Mouse (Mus musculus) brown adipose tissue, adult 24 weeks (tissue): ENCODE data around the gene Fip1l1. TPM values are rescaled to one million over a fixed set of nuclear protein-coding genes. Genes with fewer than 3 reads are reported as not detected.

Experiments
- H3K27ac ChIP-seq: fragments of 200-500 bp; replicated peaks from 2 replicates; pipeline ENCODE4 v1.5.1; 2012; ENCODE audit warnings: low read depth, mild to moderate bottlenecking, low read length
- H3K4me1 ChIP-seq: fragments of 200-500 bp; 2 replicates; pipeline ENCODE4 v1.6.1; 2012; ENCODE audit warnings: low read length, mixed read lengths; ENCODE audit not compliant: control insufficient read depth, insufficient read depth, insufficient read length
- H3K4me3 ChIP-seq: fragments of 200-500 bp; 2 replicates; pipeline ENCODE4 v1.5.1; 2012; ENCODE audit warnings: low read depth, mild to moderate bottlenecking, low read length, moderate library complexity; ENCODE audit not compliant: insufficient read depth
- polyA plus RNA-seq: library from polyadenylated mRNA; stranded (reverse); fragments of >200 nt; gene quantifications from 2 replicates; pipeline ENCODE4 v1.2.4, GENCODE M21; 2012; ENCODE audit not compliant: missing spikeins, insufficient read depth, insufficient read length

The Fip1l1 gene
- polyA plus RNA-seq, 1 experiment, result 23.8 TPM

DNA sequence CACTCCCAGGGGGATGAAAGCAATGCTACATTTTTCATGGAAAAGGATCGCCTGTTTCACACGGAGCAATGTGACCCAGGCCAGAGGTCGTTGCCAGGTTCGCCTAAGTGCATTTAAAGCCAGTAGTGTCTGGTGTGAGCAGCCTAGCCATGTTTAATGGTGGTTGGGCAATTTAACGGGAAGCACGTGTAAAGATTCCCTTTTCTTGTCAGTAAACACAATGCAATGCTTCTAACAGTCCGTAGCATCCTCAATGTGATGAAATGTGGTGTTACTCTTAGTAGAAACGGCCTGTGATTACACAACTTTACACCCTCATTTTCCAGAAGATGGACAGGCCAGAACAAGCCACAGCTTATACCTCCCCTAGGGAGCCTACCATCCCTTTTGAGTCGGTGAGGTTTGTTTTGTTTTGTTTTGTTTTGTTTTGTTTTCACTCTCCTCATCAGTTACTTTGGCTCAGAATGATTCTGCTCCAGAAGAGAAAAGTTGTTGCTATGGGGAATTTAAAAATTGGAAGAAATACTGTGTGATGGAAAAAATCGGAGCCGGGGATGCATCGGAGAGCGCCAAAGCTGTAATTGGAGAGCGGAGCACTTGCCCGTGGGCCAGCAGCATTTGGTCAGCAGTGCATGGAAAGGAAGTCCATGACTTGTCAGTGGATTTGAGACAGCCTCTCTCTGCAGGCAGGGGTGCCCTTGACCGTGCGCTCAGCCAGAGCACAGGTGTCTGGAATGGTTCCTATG, 97.3 kb downstream of the Fip1l1 start:
- Histone ChIP-seq H3K27ac (no peak overlapping the region), H3K4me3 (no peak overlapping the region), H3K4me1 (peaks cover 14% of the 10 kb centered on the region)

DNA sequence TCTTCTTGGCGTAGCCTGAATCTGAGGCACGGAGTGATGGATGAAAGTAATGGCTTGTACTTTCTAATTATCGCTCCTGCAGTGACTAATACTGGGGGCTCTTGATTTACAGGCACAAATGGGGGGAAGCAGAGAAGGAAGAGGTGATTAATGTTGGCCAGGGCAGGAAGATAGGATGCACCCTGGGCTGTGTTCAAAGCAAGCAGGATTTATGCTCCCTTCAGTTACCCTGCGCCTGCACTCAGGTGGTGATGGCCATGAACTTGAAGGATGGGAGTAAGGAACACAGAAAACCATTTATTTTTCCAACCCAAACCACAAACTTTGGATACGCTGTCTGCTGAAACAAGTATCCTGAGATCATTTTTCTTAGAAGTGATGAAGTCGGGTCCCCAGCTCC, 98.2 kb downstream of the Fip1l1 start:
- peaks cover 10% of the 10 kb centered on the region; the same call in 1 of the 2 replicates for H3K4me1 ChIP-seq
- no peak overlapping the region for H3K4me3 ChIP-seq
- no peak overlapping the region for H3K27ac ChIP-seq

DNA sequence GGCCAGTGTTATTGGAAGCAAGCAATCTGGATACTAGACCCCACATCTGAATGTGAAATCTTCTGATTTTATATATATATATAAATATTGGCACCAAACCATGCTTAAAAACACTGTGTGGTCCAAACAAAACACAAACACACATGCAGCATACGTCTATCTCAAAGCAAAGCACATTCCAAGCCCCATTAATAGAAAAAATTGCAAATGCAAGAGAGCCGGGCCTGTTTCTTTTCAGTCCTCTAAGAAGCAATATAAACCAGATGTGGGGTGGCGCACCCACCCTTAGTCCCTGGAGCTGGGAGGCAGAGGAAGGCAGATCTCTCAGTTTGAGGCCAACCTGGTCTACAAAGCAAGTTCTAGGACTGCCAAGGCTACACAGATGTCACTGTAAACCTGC, 99.1 kb downstream of the Fip1l1 start:
- Histone ChIP-seq H3K27ac (no peak overlapping the region), H3K4me1 (peaks cover 8% of the 10 kb centered on the region; the same call in 1 of the 2 replicates), H3K4me3 (no peak overlapping the region)

DNA sequence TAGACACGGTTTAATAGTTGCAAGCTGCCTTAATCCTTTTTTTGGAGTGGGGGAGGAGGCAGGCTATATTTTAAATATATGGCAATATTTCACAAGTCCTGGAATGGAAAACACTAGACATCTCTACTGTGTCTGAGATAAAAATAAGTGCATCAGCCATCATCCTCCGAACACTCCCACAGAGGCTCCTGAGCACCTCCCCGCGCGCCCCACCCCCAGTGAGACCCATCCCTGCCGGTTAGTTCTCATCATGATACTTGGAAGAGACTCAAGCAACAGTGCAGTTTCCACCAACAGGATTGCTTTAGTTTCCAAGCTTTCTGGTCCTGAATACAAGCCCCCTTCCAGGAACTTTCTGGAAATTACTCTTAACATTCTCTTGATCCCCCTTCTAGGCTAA, 104.3 kb downstream of the Fip1l1 start:
- Histone ChIP-seq H3K4me3 (no peak overlapping the region), H3K27ac (no peak overlapping the region), H3K4me1 (peaks cover 5% of the 10 kb centered on the region)

DNA sequence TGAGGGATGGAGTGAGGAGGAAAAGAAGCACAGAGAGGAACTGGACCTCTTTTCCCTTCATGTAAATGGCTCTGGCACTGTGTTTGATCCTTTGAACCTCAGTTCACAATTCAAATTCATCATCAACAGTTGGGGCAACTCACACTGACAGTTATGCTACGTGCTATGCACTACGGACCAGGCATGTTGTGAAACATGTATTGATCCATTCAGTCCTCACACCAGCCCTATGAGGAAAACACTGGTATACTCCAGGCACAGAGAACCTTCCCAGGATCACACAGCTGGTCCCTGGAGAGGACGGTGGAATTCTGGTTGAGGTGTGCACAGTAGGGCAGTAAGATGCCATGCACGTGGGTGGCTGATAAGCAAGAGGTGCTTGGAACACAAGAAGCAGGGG, 105.3 kb downstream of the Fip1l1 start:
- H3K4me3 ChIP-seq, result no peak overlapping the region
- H3K27ac ChIP-seq, result no peak overlapping the region
- peaks cover 5% of the 10 kb centered on the region for H3K4me1 ChIP-seq

DNA sequence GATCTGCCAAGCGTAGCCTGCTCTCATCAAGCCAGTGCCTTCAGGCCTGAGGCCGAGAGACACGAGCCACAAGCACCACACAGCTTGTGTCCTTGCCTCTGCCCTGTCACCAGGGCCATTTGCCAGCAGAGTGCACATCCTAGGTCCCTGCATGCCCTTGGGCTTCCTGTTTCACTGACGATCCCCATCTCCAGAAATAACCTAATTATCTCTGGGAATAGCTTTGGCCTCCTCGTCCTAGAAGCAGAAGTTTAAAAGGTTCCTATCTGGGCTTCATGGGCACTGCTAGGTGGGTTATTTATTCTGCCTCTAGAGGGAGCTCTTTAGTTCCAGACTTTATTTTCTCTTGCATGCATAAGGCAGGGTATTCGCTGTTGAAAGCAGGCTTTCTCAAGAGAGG, 105.8 kb downstream of the Fip1l1 start:
- Histone ChIP-seq H3K4me1 (peaks cover 5% of the 10 kb centered on the region), H3K27ac (no peak overlapping the region), H3K4me3 (no peak overlapping the region)

DNA sequence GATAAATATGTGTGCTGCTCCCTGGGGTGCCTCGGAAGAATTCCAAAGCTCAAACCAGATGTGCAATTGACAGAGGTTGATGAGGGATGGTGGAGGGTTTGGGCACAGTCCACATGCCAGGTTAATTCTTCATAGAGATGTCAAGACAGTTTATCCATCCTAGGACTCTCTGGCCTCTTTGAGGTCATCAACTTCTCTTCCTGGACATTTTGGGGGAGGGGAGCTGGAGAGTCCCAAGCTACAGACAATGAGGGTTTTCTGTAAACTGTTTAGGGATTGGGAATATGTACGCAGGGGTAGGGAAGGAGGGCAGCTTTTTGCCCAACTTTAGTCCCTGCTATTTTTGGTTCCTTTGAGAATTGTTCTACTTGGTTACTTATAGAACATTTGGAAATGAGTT, 107.0 kb downstream of the Fip1l1 start:
- H3K27ac ChIP-seq, result no peak overlapping the region
- no peak overlapping the region for H3K4me3 ChIP-seq
- peaks cover 3% of the 10 kb centered on the region for H3K4me1 ChIP-seq

DNA sequence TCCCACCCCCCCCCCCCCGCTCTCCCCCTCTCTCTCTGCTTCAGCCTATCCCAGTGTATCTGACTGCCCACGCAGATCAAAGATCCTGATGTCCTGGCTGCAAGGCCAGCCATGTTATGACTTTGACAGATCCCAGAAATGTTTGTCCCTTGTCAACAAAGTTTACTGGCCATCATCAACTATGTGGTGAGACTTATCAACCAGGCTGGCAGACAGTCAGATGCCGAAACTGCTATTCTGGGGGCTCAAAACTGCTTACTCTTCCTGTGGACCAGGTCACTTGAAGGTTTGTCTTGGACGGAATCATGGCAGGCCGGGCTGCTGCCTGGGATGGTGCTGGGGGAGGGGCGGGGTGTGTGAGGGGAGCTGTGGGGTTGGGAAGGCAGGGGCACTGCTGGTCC, 112.3 kb downstream of the Fip1l1 start:
- Histone ChIP-seq H3K27ac (no peak overlapping the region), H3K4me3 (no peak overlapping the region), H3K4me1 (no peaks in the 10 kb centered on the region; the same call in none of the 2 replicates)

DNA sequence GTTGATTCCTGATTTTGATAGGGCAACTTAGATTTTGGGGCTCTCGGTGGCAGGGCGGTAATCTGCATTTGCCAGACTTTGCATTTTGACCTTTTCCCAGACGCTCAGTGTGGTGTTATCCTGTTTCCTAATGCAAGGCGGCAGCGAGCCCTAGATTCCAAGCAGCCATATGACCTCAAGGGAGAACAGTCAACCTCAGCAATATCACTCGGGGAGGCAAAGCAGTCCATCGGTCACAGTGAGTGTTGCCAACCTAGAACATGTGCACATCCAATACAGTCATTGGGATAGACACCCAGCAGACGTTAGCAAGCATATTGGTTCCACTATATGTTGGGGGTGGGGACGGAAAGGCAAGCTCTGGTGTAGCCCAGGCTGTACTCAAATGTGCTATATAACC, 113.0 kb downstream of the Fip1l1 start:
- Histone ChIP-seq H3K27ac (no peak overlapping the region), H3K4me3 (no peak overlapping the region)

More for the DNA sequence above, 113.0 kb downstream of the Fip1l1 start:
- H3K4me1 ChIP-seq, result no peaks in the 10 kb centered on the region; the same call in none of the 2 replicates

Other genes with a start within 250 kb of the Fip1l1 start
- 7.4 and 17.4 TPM in 2 replicates for gene Scfd2, start 3.7 kb upstream of the Fip1l1 start, polyA plus RNA-seq
- gene Lnx1, start 167.5 kb downstream of the Fip1l1 start, polyA plus RNA-seq, result 1.7 and 3.1 TPM in 2 replicates